Mouse (Mus musculus) kidney, adult 2 months (tissue): ENCODE measurements around the gene Zfx.

Source experiments
- CTCF ChIP-seq: fragments of 200-500 bp; conservative IDR thresholded peaks from 2 replicates; pipeline ENCODE4 v1.5.1; 2011; ENCODE audit warnings: low read depth, mild to moderate bottlenecking, control low read depth, low read length, moderate library complexity, mixed read lengths; ENCODE audit not compliant: insufficient read depth, insufficient read length
- POLR2A ChIP-seq: fragments of 200-500 bp; IDR thresholded peaks from one replicate; pipeline ENCODE4 v1.6.1; 2011; ENCODE audit warnings: low read depth, low read length, control low read depth

DNA sequence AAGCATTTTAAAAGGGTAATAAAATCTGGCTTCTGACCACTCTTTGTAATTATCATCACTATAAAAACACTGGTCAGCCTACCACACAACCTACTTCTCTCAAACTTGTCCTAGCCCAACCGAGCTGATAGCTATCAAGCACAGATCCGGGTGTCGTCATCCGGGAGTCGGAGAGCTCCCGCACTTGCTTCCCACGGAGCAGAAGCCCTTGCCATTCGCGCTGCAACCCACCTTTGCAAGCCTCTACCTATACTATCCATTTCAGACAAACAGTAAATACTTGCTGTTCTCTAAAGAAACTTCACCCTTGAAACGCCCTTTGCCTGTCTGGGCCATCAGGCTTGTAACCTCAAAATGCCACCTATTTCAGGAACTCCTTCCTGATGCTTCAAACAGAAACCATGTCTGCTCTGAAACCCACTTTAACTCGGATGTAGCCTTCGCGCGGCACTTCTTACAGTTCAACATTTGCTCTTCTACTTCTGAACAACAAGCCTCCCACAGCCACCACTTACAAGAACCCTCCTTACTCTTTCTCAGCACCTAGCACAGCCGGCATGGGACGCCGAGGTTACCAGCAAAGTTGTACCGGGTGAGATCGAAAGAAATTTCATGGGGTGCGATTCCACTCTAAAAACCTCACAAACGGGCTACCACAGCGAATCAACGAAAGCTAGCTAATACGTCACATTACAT lies 2.2 kb downstream of the Zfx start:
- TF ChIP-seq POLR2A (no peak), CTCF (no peak)
